Mouse (Mus musculus) ovary, postnatal 10 days (tissue): ENCODE data around the gene Snd1.

Experiments used
- DNase-seq: peaks from one replicate; pipeline ENCODE4 v3.0.0; 2022; ENCODE audit warnings: low spot score

Gene Snd1

GRCm38 (mm10) chr6:28753217-28753616 lies 278.3 kb downstream of the Snd1 start:
- no peak for DNase-seq

- DNase-seq, result no peak
These were observed 278.7 kb downstream of the Snd1 start for GRCm38 (mm10) chr6:28753681-28754080.

GRCm38 (mm10) chr6:28754127-28754898 lies 279.4 kb downstream of the Snd1 start:
- DNase-seq, result no peak

GRCm38 (mm10) chr6:28756306-28757018 lies 281.5 kb downstream of the Snd1 start:
- DNase-seq, result no peak

GRCm38 (mm10) chr6:28758293-28758692 lies 283.4 kb downstream of the Snd1 start:
- DNase-seq, result no peak

GRCm38 (mm10) chr6:28761728-28762127 lies 286.8 kb downstream of the Snd1 start:
- no peak for DNase-seq

GRCm38 (mm10) chr6:28762132-28762775 lies 287.3 kb downstream of the Snd1 start:
- DNase-seq, result no peak

GRCm38 (mm10) chr6:28766622-28767021 lies 291.7 kb downstream of the Snd1 start:
- no peak for DNase-seq

GRCm38 (mm10) chr6:28767891-28768481 lies 293.0 kb downstream of the Snd1 start:
- DNase-seq, result no peak

GRCm38 (mm10) chr6:28771331-28771730 lies 296.4 kb downstream of the Snd1 start:
- no peak for DNase-seq

- no peak for DNase-seq
These were observed 306.8 kb downstream of the Snd1 start for GRCm38 (mm10) chr6:28781696-28782095.

- DNase-seq, result no peak
These were observed 308.2 kb downstream of the Snd1 start for GRCm38 (mm10) chr6:28783082-28783647.

- no peak for DNase-seq
These were observed 309.0 kb downstream of the Snd1 start for GRCm38 (mm10) chr6:28783953-28784352.

- DNase-seq, result no peak
These were observed 310.8 kb downstream of the Snd1 start for GRCm38 (mm10) chr6:28785770-28786169.

GRCm38 (mm10) chr6:28787133-28787532 lies 312.2 kb downstream of the Snd1 start:
- no peak for DNase-seq

- DNase-seq, result no peak
These were observed 314.7 kb downstream of the Snd1 start for GRCm38 (mm10) chr6:28789685-28790084.

- DNase-seq, result no peak
These were observed 316.2 kb downstream of the Snd1 start for GRCm38 (mm10) chr6:28791183-28791582.

GRCm38 (mm10) chr6:28791809-28792208 lies 316.9 kb downstream of the Snd1 start:
- no peak for DNase-seq

- DNase-seq, result no peak
These were observed 320.4 kb downstream of the Snd1 start for GRCm38 (mm10) chr6:28795380-28795779.

- DNase-seq, result no peak
These were observed 321.0 kb downstream of the Snd1 start for GRCm38 (mm10) chr6:28795792-28796515.

- DNase-seq, result no peak
These were observed 324.9 kb downstream of the Snd1 start for GRCm38 (mm10) chr6:28799818-28800217.

GRCm38 (mm10) chr6:28800976-28801375 lies 326.0 kb downstream of the Snd1 start:
- DNase-seq, result no peak
